26 mouse cellular contexts compared by ENCODE assay signal in the genomic region with DNA sequence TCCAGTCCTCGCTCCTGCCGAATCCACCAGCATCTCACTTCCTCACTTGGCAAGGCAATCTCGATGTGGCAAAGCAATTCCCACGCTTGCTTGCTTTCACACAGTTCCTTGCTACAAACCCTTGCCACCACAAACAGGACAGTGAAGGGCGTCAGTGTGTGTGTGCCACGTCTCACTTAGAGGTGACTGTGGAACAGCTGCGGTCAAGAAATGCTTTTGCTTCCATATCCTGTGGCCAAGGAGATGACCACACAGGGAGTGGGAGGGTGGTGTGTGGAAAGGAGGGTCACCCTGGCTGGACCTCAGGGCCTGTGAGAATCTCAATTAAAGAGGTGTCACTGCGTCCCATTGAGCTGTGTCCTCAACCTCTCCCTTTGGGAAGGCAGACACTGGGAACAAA.
DNase-seq lines count a peak whose midpoint lies in the region; ATAC-seq and TF ChIP-seq lines count a peak whose summit lies in the region.
"Had no signal": no experiment of that assay in that cellular context is flagged by ENCODE, and none has a peak within 500 bp of the region (broad histone marks: within the 10 kb centered on the region; RNA-seq: fewer than 3 reads in every experiment).

No protein-coding gene starts in this region.

- H3K4me2 ChIP-seq in hindbrain, postnatal 0 days (ENCODE audit: low read depth, low read length), result no peak overlapping the region
- H3K4me2 ChIP-seq in hindbrain, embryonic 12.5 days (replicated peaks), result no peak overlapping the region
- no peak overlapping the region for H3K4me2 ChIP-seq in kidney, embryonic 15.5 days
- H3K4me2 ChIP-seq in lung, embryonic 15.5 days, result no peak overlapping the region
- H3K4me2 ChIP-seq in myocyte (ENCODE audit: low read depth), result no peak overlapping the region
- H3K4me2 ChIP-seq: forebrain, embryonic 13.5 days; heart, embryonic 12.5 days; heart, embryonic 15.5 days; hindbrain, embryonic 14.5 days had no signal

- H3K4me1 ChIP-seq in hindbrain, postnatal 0 days (ENCODE audit: insufficient read depth, low read length), result no peaks in the 10 kb centered on the region
- H3K4me1 ChIP-seq in hindbrain, embryonic 12.5 days, result no peaks in the 10 kb centered on the region
- H3K4me1 ChIP-seq in kidney, embryonic 15.5 days, result peaks cover 28% of the 10 kb centered on the region
- H3K4me1 ChIP-seq in lung, embryonic 15.5 days, result peaks cover 18% of the 10 kb centered on the region
- H3K4me1 ChIP-seq: forebrain, embryonic 13.5 days had no signal

- H3K36me3 ChIP-seq in hindbrain, postnatal 0 days (ENCODE audit: insufficient read depth, low read length), result no peaks in the 10 kb centered on the region
- no peaks in the 10 kb centered on the region for H3K36me3 ChIP-seq in hindbrain, embryonic 12.5 days
- no peaks in the 10 kb centered on the region for H3K36me3 ChIP-seq in kidney, embryonic 15.5 days
- H3K36me3 ChIP-seq in lung, embryonic 15.5 days, result no peaks in the 10 kb centered on the region
- H3K36me3 ChIP-seq in myocyte (ENCODE audit: control insufficient read depth, insufficient read depth), result no peaks in the 10 kb centered on the region
- H3K36me3 ChIP-seq: forebrain, embryonic 10.5 days; heart, embryonic 12.5 days; heart, embryonic 15.5 days; hindbrain, embryonic 10.5 days had no signal

- no peak overlapping the region for H3K27ac ChIP-seq in hindbrain, postnatal 0 days
- H3K27ac ChIP-seq in hindbrain, embryonic 12.5 days, result no peak overlapping the region
- peak overlapping the region; percentile 97 for H3K27ac ChIP-seq in kidney, embryonic 15.5 days
- H3K27ac ChIP-seq in lung, embryonic 15.5 days, result peak overlapping the region; percentile 31; the same call in 1 of the 2 replicates
- H3K27ac ChIP-seq: forebrain, embryonic 10.5 days; forebrain, embryonic 13.5 days; heart, embryonic 15.5 days; hindbrain, embryonic 10.5 days; hindbrain, embryonic 14.5 days had no signal

- no peak for TF ChIP-seq CTCF in hindbrain, postnatal 0 days (IDR thresholded peaks at IDR 0.05; ENCODE audit: low read depth)

- no peak overlapping the region for H3K9ac ChIP-seq in hindbrain, postnatal 0 days (replicated peaks; ENCODE audit: low read length)
- H3K9ac ChIP-seq in hindbrain, embryonic 12.5 days, result no peak overlapping the region
- H3K9ac ChIP-seq in kidney, embryonic 15.5 days, result no peak overlapping the region
- no peak overlapping the region for H3K9ac ChIP-seq in lung, embryonic 15.5 days
- H3K9ac ChIP-seq: forebrain, embryonic 13.5 days; heart, embryonic 12.5 days; heart, embryonic 15.5 days; hindbrain, embryonic 14.5 days had no signal

- DNase-seq in hindbrain, postnatal 0 days (ENCODE audit: low spot score), result no peak
- no peak for DNase-seq in kidney, postnatal 25 days
- no peak for DNase-seq in lung, adult 18-20 months
- DNase-seq: adrenal gland, postnatal 10 days; adrenal gland, postnatal 36 days; B cell, adult 2 months; cerebellum, adult 18-20 months; cerebellum, adult 9-10 months; cerebellum, postnatal 14 days; gastrocnemius, postnatal 10 days; gastrocnemius, postnatal 36 days; heart, postnatal 10 days; heart, postnatal 36 days had no signal

- 0 out of 2 replicates have a peak, but pooled peaks have one; percentile 55 for ATAC-seq in hindbrain, postnatal 0 days
- no peak for ATAC-seq in hindbrain, embryonic 12.5 days (ENCODE audit: low FRiP score)
- no peak for ATAC-seq in kidney, embryonic 15.5 days (replicated peaks; ENCODE audit: low FRiP score)
- ATAC-seq in lung, embryonic 15.5 days (ENCODE audit: borderline replicate concordance, extremely low read depth, low FRiP score, low TSS enrichment), result no peak
- ATAC-seq: forebrain, embryonic 13.5 days; forebrain, embryonic 16.5 days; Patski had no signal

- H3K9me3 ChIP-seq in hindbrain, postnatal 0 days (ENCODE audit: low read length), result no peaks in the 10 kb centered on the region
- peaks cover 7% of the 10 kb centered on the region; the same call in 1 of the 2 replicates for H3K9me3 ChIP-seq in hindbrain, embryonic 12.5 days (replicated peaks)
- no peaks in the 10 kb centered on the region; the same call in 1 of the 2 replicates for H3K9me3 ChIP-seq in kidney, embryonic 15.5 days (replicated peaks)
- H3K9me3 ChIP-seq in lung, embryonic 15.5 days, result peaks cover 5% of the 10 kb centered on the region; the same call in 1 of the 2 replicates
- H3K9me3 ChIP-seq: forebrain, embryonic 13.5 days; heart, embryonic 15.5 days had no signal

- H3K4me3 ChIP-seq in hindbrain, postnatal 0 days (ENCODE audit: low read length), result no peak overlapping the region
- H3K4me3 ChIP-seq in hindbrain, embryonic 12.5 days, result no peak overlapping the region
- H3K4me3 ChIP-seq in kidney, embryonic 15.5 days (replicated peaks), result no peak overlapping the region
- H3K4me3 ChIP-seq in lung, embryonic 15.5 days, result no peak overlapping the region
- H3K4me3 ChIP-seq in myocyte, result no peak overlapping the region
- H3K4me3 ChIP-seq: forebrain, embryonic 10.5 days; forebrain, embryonic 13.5 days; heart, embryonic 12.5 days; heart, embryonic 15.5 days; hindbrain, embryonic 10.5 days had no signal

- no peak for TF ChIP-seq POLR2A in myocyte (IDR thresholded peaks at IDR 0.05; ENCODE audit: insufficient read length, low read depth)

- no peak overlapping the region for H3ac ChIP-seq in myocyte (ENCODE audit: control insufficient read depth, insufficient read length)

- no peaks in the 10 kb centered on the region for H3K27me3 ChIP-seq in hindbrain, postnatal 0 days (ENCODE audit: insufficient read depth, low read length)
- H3K27me3 ChIP-seq in hindbrain, embryonic 12.5 days, result peaks cover 27% of the 10 kb centered on the region
- H3K27me3 ChIP-seq in kidney, embryonic 15.5 days, result no peaks in the 10 kb centered on the region; the same call in 1 of the 2 replicates
- no peaks in the 10 kb centered on the region for H3K27me3 ChIP-seq in lung, embryonic 15.5 days
- peaks cover 6% of the 10 kb centered on the region for H3K27me3 ChIP-seq in myocyte (ENCODE audit: control insufficient read depth, insufficient read depth, insufficient read length)
- H3K27me3 ChIP-seq: CH12.LX; forebrain, embryonic 13.5 days; Patski had no signal

- 71% methylated on average over 8 of the region's 8 CpGs for WGBS in hindbrain, postnatal 0 days
- WGBS in hindbrain, embryonic 12.5 days, result 84% methylated on average over 8 of the region's 8 CpGs
- 70% methylated on average over 8 of the region's 8 CpGs for WGBS in kidney, embryonic 15.5 days
- WGBS in lung, embryonic 15.5 days, result 78% methylated on average over 8 of the region's 8 CpGs

- H3K79me2 ChIP-seq in myocyte (ENCODE audit: control insufficient read depth, insufficient read depth), result no peaks in the 10 kb centered on the region

TF ChIP-seq in myocyte, 11 proteins besides CTCF, POLR2A, EP300 and RAD21:
- peak in 1 of 3 experiments; percentile 66 for TF ChIP-seq MYOG (IDR thresholded peaks at IDR 0.05; ENCODE audit: control insufficient read depth in 1 of 3, insufficient read depth in 1 of 3, insufficient read length in 2 of 3, low read depth in 2 of 3)
- no peak for TF ChIP-seq CEBPB (IDR thresholded peaks at IDR 0.05; ENCODE audit: insufficient read depth, poor library complexity, severe bottlenecking)
- peak in 2 of 3 experiments; percentile 48 to 82 for TF ChIP-seq MYOD1 (IDR thresholded peaks at IDR 0.05; ENCODE audit: control insufficient read depth in 1 of 3, insufficient read length in 2 of 3, low read depth in 2 of 3)
- TF ChIP-seq TCF12 (IDR thresholded peaks at IDR 0.05; ENCODE audit: insufficient read depth, poor library complexity, severe bottlenecking), result no peak
- no peak for TF ChIP-seq USF1 (IDR thresholded peaks at IDR 0.05; ENCODE audit: low read depth)
- no peak for TF ChIP-seq REST (IDR thresholded peaks at IDR 0.05; ENCODE audit: insufficient read depth, insufficient read length)
TF ChIP-seq in myocyte: peak in this region for 2.

Comparison
In these comparisons a context has a peak if more than half of its experiments do, and no peak if none do; other contexts are left out.
1. H3K27ac ChIP-seq: peak in kidney, embryonic 15.5 days (single experiment) and lung, embryonic 15.5 days (single experiment); none in hindbrain, postnatal 0 days (single experiment) and hindbrain, embryonic 12.5 days (single experiment).